Mouse (Mus musculus) large intestine, adult 2 months (tissue): ENCODE data around the gene Psmg4. TPM values are rescaled to one million over a fixed set of nuclear protein-coding genes. Genes with fewer than 3 reads are reported as not detected.

Source experiments
- DNase-seq: peaks from one replicate; pipeline ENCODE4 v3.0.0-alpha.2; 2012; ENCODE audit warnings: low read depth, low spot score
- WGBS: fragments of 180-500 bp; shearing (Covaris S2); methylation state at CpG from one replicate; pipeline ENCODE4 v1.1.7; 2018; 5-methylcytosine and 5-hydroxymethylcytosine counted together
- polyA plus RNA-seq: library from polyadenylated mRNA; depleted of rRNA; stranded (reverse); fragments of >200 nt; gene quantifications from 2 replicates; pipeline ENCODE4 v1.2.3, GENCODE M21; 2012

The Psmg4 gene
- polyA plus RNA-seq, 1 experiment = 73.0 TPM

GRCm38 (mm10) chr13:34143389-34143788, 19.4 kb upstream of the Psmg4 start:
- DNase-seq = no peak
- 75% methylated on average over 5 of the region's 5 CpGs for WGBS

DNA sequence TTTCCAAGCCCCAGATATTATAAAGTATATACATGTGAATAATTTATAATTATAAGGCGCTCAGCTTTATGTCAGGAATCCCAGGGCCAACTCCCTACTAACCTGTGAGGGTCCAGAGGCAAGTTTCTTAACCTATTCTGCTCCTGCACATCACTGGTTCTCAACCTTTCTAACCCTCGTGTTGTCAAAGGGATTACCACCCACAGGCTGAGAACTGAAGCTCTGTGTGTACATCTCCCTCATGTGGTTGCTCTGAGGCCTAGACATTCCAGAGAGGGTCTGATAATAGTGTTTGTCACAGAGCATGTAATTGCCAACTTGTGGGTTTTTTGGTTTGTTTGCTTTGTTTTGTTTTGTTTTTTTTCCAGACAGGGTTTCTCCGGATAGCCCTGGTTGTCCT, 15.8 kb upstream of the Psmg4 start:
- WGBS = 64% methylated on average over 3 of the region's 3 CpGs

GRCm38 (mm10) chr13:34148181-34148580, 14.6 kb upstream of the Psmg4 start:
- WGBS = 70% methylated on average over 3 of the region's 3 CpGs
- DNase-seq = no peak

More for the DNA sequence above, 15.8 kb upstream of the Psmg4 start:
- DNase-seq = no peak

DNA sequence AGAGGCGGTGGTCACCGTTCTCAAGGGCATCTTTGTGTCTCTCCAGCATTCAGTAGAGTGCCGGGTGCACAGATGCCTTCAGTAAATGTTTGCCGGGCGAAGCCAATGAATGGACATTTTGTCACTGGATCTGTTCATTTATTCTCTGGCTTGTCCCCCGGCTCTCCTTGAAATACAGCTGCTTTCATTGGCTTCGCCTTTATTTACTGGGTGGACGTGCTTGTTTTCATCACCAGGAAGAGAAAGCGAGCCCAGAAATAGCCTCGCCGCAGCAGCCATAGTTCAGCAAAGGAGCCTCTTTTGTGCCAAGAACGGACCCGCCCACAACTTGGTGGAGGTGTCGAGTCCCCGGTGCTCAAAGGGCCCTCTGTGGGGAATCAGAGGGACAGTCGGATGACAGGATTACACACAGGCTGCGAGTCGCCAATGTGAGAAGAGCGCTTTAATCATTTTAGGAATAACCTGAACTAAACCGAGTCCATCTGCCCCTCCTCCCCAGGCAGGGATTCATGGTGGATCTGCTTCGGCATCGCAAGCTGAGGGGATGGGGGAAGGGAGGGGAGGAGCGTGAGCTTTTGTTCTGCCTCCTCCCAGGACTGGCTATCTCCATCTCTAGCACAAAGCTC, 13.9 kb upstream of the Psmg4 start:
- WGBS = 2% methylated on average over 23 of the region's 23 CpGs

DNA sequence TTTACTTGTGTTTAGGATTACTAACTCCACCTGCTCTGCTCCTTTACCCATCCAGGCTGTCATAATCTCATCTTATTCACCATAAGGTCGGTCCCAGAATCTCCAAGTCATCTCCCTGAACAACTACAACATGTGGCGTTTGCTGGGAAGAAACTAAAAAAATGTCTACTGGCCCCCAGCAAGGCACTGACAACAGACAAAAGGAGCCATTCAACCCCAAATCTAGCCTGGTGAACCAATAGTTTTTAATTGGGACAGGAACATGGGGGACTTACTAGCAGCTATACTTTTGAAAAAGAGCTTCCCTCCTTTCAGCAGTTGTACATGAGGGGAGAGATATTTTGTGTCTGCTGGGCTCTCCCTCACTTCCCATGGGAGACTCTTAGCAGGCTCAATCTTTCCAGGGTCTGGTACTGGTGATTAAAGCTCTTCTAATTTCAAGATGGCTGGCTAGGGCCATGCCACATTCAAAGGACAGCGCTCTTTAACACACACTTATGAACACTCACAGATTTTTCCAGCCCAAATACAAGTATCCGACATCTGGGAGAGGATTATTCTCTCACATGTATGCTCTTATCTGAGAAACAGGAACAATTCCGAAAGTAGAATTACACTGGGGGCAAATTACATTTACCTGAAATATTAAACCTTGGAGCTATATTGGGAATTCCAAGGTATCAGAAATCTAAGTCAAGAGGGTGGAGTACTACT, 13.1 kb upstream of the Psmg4 start:
- 77% methylated on average over 5 of the region's 5 CpGs for WGBS
- no peak for DNase-seq

More for the DNA sequence above, 13.9 kb upstream of the Psmg4 start:
- no peak for DNase-seq

GRCm38 (mm10) chr13:34150271-34151027, 12.3 kb upstream of the Psmg4 start:
- 50% methylated on average over 19 of the region's 19 CpGs for WGBS
- no peak for DNase-seq

GRCm38 (mm10) chr13:34151425-34151824, 11.3 kb upstream of the Psmg4 start:
- 89% methylated on average over 1 of the region's 1 CpGs for WGBS
- no peak for DNase-seq

- DNase-seq = no peak
- WGBS = 81% methylated on average over 7 of the region's 7 CpGs
Observed at GRCm38 (mm10) chr13:34152695-34153094, 10.1 kb upstream of the Psmg4 start.

DNA sequence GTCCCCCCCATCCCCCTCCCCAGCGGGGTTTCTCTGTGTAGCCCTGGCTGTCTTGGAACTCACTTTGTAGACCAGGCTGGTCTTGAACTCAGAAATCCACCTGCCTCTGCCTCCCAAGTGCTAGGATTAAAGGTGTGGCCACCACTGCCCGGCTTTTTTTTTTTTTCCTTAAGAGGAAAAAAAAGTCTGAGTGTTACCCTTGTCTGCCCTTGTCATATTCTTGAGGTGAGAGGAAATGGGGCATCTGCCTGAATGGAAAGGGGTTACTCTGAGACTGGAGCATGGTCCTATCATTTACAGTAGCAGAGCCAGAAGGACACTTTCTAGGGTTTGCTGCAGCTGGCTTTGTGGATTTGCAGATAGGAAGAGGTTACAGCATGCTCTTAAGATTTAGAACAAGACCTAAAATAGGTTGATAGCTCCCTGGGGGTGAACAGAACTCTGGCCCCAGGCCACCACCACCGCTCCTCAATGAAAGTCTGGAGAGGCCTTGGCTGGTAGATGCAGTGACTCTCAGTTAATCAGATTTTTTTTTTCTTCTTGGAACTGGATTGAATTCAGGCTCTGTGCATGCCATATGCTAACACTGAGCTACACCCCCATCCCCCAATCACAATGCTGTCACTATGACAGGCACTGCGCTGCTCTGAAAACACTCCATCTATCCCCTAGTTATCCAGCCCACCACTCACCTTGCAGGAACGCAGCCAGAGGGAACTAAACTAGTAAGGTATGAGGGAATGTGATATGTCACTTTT, 9.3 kb upstream of the Psmg4 start:
- DNase-seq = no peak
- 69% methylated on average over 5 of the region's 5 CpGs for WGBS

- no peak for DNase-seq
- WGBS = 24% methylated on average over 13 of the region's 13 CpGs
Observed at GRCm38 (mm10) chr13:34154217-34154930, 8.4 kb upstream of the Psmg4 start.

- DNase-seq = no peak
- WGBS = 18% methylated on average over 3 of the region's 3 CpGs
Observed at GRCm38 (mm10) chr13:34154931-34155272, 7.9 kb upstream of the Psmg4 start.

DNA sequence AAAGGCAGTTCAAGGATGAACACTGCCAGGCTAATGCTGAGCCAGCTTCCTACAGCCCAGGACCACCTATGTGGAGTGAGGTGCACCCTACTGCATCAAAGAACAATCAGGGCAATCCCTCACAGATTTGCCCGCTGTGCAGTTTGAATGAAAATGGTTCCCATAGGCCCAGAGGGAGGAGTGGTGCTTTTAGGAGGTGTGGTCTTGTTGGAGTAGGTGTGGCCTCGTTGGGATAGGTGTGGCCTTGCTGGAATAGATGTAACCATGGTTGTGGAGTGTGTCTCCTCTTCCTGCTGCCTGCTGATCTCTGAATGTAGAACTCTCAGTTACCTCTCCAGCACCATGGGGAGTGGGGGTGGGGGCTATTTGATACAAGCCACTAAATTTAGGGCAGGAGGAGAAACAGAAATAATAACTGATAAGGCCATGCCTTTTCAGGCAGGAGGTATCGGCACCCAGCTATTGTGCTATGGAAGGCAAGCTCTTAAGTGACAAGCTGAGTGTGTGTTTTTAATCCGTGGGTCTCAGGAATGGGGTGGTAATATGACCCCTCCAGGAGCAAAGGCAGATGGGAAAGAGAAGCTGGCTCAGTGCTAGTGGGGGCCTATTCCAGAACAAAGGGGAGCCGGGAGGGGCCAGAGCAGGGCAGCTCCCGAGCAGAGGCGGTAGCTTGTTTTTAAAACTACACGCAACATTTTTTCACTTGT, 6.5 kb upstream of the Psmg4 start:
- 68% methylated on average over 8 of the region's 8 CpGs for WGBS
- DNase-seq = no peak

GRCm38 (mm10) chr13:34156840-34157185, 6.0 kb upstream of the Psmg4 start:
- WGBS = 60% methylated on average over 2 of the region's 2 CpGs
- no peak for DNase-seq

DNA sequence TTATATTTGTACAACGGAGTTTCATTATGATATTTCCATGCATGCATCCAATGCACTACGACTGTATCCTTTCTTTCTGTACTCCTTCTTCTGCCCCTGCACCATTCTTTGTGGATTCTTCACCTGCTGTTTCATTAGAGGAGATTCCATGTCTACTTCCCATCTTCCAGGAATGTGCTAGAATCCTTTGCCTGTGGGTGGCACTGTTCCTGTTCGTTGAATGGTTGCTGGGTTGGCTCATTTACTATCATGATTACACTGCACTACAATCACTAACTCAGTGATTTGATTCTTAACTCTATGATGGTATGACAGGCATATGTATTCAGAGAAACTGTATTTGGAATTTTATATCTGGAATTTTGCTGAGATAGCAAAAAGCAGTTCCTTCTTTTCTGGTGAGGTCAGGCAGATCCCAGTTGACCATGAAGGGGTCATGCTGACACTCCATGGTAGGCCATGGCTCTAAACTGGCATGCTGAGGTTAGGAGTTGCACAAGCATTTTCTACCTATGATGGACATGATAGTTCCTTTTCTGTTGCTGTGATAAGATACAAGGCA, 5.1 kb upstream of the Psmg4 start:
- DNase-seq = no peak
- WGBS = 86% methylated on average over 3 of the region's 3 CpGs

DNA sequence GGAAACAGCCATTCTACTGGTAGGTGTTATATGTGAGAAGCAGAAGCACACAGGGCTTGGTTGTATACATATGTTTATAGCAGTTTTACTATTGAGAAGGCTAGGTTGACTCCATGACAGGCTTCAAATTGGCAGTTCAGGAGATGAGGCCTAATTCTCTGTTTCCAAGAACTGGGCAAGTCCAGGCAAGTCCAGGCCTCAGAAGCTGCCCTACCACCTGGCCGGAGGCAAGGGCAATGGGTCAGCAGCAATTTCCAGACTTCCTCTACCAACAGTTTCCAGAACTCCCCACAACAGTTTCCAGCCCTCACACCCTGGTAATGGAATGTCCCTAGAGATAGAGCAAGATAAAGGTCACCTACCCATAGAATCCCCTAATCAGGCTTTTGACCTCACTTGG, 2.8 kb upstream of the Psmg4 start:
- DNase-seq = no peak
- WGBS = 81% methylated on average over 1 of the region's 1 CpGs

GRCm38 (mm10) chr13:34163304-34163975, 676 bp downstream of the Psmg4 start:
- DNase-seq = no peak
- WGBS = 31% methylated on average over 12 of the region's 12 CpGs

DNA sequence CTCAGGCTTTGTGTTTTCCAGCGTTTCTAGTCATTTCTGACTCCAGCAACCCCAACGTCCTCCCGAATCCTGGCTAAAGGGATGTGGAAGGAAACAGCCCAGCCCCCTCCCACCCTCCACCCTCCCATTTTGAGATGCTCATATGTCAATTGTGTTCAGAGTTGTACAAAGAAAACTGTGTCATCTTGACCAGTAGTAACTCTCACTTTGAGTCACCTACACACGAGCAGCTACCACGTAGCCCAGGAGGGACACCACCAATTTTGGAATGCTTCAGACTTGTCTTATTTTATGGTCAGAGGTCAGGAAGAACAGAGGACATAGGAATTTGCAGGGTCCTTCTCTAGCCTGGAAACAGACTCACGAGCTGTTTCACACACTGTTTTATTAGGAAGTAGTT, 11.3 kb downstream of the Psmg4 start:
- 95% methylated on average over 6 of the region's 6 CpGs for WGBS
- DNase-seq = no peak

GRCm38 (mm10) chr13:34181624-34182023, 18.9 kb downstream of the Psmg4 start:
- DNase-seq = no peak
- WGBS = 85% methylated on average over 5 of the region's 5 CpGs
